Mouse (Mus musculus): Measurements from ENCODE around the gene Atg4d. TPM values are rescaled to one million over a fixed set of nuclear protein-coding genes. Genes with fewer than 3 reads are reported as not detected.

Atg4d gene
- 10 to 100 TPM; 52.8 to 60.8 TPM for polyA plus RNA-seq (2017; shearing (Covaris generic))

DNA sequence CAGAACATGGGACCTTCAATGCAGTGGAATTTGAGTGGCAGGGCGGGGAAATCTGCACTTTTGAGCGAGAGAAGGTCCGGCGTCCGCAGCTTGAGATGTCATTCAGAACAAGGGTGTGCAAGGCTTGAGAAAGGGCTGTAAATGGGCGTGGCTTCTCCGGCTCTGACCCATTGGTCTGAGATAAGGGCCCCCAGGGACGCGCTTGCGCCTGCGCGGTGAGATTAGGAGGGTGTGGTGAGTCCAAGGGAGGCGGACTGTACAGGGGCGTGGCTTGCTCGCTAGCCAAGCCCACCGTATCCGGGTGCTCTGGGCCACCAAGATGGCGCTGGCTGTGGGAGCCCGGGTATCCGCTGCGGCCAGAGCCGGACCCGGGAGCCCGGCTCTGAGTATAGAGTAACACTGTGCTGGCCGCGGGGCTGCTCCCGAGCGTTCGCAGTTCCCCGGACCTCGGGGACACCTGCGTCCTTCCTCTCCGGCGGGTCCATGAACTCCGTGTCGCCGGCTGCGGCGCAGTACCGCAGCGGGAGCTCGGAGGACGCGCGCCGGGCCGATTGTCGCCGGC lies at the start of gene Atg4d:
Gene Atg4d (plus strand): TSS at position 294 of the 562 bp plus-strand sequence.

GRCm38 (mm10) chr9:21238733-21239464 lies 26.2 kb upstream of the Atg4d start, which contains the start of gene Keap1:
Keap1 (minus strand) TSS chr9:21239361.

DNA sequence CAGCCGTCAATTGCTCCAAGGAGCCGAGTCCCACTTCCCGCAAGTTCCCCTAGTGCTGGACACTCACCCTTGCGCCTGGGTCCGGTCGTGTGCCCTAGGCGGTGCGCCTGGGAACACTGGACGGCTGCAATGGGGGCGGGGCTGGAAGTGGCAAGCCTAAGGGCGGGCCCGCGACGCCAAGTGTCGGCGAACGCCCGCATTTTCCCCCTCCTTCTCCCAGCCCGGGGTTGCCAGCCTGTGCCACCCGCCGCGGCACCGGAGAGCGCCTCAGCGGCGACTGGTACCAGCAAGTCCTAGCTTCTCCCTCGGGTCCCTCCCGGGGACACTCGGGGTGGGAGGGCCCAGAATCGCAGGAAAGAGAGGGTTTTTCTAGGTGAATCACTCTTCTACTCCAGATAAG lies 16.8 kb upstream of the Atg4d start, which contains the start of gene S1pr5:
Gene S1pr5 (minus strand): TSS at position 118 of the 400 bp plus-strand sequence.

GRCm38 (mm10) chr9:21287571-21288402 lies 22.7 kb downstream of the Atg4d start, which contains the start of gene Kri1:
Kri1 (minus strand) TSS chr9:21287969.

GRCm38 (mm10) chr9:21291022-21291787 lies 26.1 kb downstream of the Atg4d start, which contains the start of gene Cdkn2d:
Cdkn2d (minus strand) TSS chr9:21291407.

GRCm38 (mm10) chr9:21312134-21312533 lies 47.0 kb downstream of the Atg4d start, which contains the start of gene Ap1m2:
Ap1m2 (minus strand) TSS chr9:21312337.

GRCm38 (mm10) chr9:21320619-21321512 lies 55.8 kb downstream of the Atg4d start, which contains the start of gene Slc44a2:
Slc44a2 (plus strand) TSS chr9:21320698.

Other genes with a start within 250 kb of the Atg4d start
- gene Icam1, start 249.3 kb upstream of the Atg4d start, polyA plus RNA-seq (2017; shearing (Covaris generic)) = 100 to 1,000 TPM in 1 of 2 experiments, 10 to 100 TPM in 1; 79.0 to 136 TPM
- gene Icam4, start 235.9 kb upstream of the Atg4d start, polyA plus RNA-seq (2017; shearing (Covaris generic)) = under 1 TPM; 0.69 to 0.85 TPM
- gene Icam5, start 233.2 kb upstream of the Atg4d start, polyA plus RNA-seq (2017; shearing (Covaris generic)) = 1 to 10 TPM; 1.3 to 2.1 TPM
- under 1 TPM in 1 of 2 experiments, not detected in 1; 0.47 TPM for gene Zglp1, start 198.2 kb upstream of the Atg4d start, polyA plus RNA-seq (2017; shearing (Covaris generic))
- gene Gm49373, start 192.2 kb upstream of the Atg4d start, polyA plus RNA-seq (2017; shearing (Covaris generic)) = under 1 TPM; 0.21 to 0.48 TPM
- gene Fdx1l, start 191.7 kb upstream of the Atg4d start, polyA plus RNA-seq (2017; shearing (Covaris generic)) = 10 to 100 TPM; 22.0 to 35.0 TPM
- gene Gm38431, start 173.3 kb upstream of the Atg4d start, polyA plus RNA-seq (2017; shearing (Covaris generic)) = 1 to 10 TPM in 1 of 2 experiments, under 1 TPM in 1; 0.77 to 2.0 TPM
- 10 to 100 TPM; 53.8 to 73.2 TPM for gene Raver1, start 173.3 kb upstream of the Atg4d start, polyA plus RNA-seq (2017; shearing (Covaris generic))
- gene Tyk2, start 134.1 kb upstream of the Atg4d start, polyA plus RNA-seq (2017; shearing (Covaris generic)) = 10 to 100 TPM; 38.3 to 73.3 TPM
- 100 to 1,000 TPM; 257 to 310 TPM for gene Cdc37, start 115.3 kb upstream of the Atg4d start, polyA plus RNA-seq (2017; shearing (Covaris generic))
- gene Pde4a, start 99.6 kb upstream of the Atg4d start, polyA plus RNA-seq (2017; shearing (Covaris generic)) = 1 to 10 TPM in 1 of 2 experiments, under 1 TPM in 1; 0.45 to 3.7 TPM
- 10 to 100 TPM; 51.6 to 55.5 TPM for gene Keap1, start 25.9 kb upstream of the Atg4d start, polyA plus RNA-seq (2017; shearing (Covaris generic))
- gene S1pr5, start 16.9 kb upstream of the Atg4d start, polyA plus RNA-seq (2017; shearing (Covaris generic)) = under 1 TPM in 1 of 2 experiments, not detected in 1; 0.06 TPM
- 10 to 100 TPM; 19.0 to 38.8 TPM for gene Kri1, start 22.7 kb downstream of the Atg4d start, polyA plus RNA-seq (2017; shearing (Covaris generic))
- gene Cdkn2d, start 26.1 kb downstream of the Atg4d start, polyA plus RNA-seq (2017; shearing (Covaris generic)) = 100 to 1,000 TPM; 105 to 242 TPM
- gene Ap1m2, start 47.0 kb downstream of the Atg4d start, polyA plus RNA-seq (2017; shearing (Covaris generic)) = 1 to 10 TPM; 1.9 to 2.8 TPM
- 100 to 1,000 TPM; 328 to 350 TPM for gene Slc44a2, start 55.4 kb downstream of the Atg4d start, polyA plus RNA-seq (2017; shearing (Covaris generic))
- gene Ilf3, start 102.6 kb downstream of the Atg4d start, polyA plus RNA-seq (2017; shearing (Covaris generic)) = 10 to 100 TPM; 41.5 to 42.0 TPM
- 10 to 100 TPM; 26.3 to 54.9 TPM for gene Qtrt1, start 146.5 kb downstream of the Atg4d start, polyA plus RNA-seq (2017; shearing (Covaris generic))
- 100 to 1,000 TPM; 192 to 223 TPM for gene Dnm2, start 159.6 kb downstream of the Atg4d start, polyA plus RNA-seq (2017; shearing (Covaris generic))
- 1 to 10 TPM; 2.8 to 4.7 TPM for gene Tmed1, start 245.0 kb downstream of the Atg4d start, polyA plus RNA-seq (2017; shearing (Covaris generic))